Mouse (Mus musculus): ENCODE data around the gene Apba2.

GRCm38 (mm10) chr7:64634482-64634881 is 133.0 kb downstream of the Apba2 start:
- TF ChIP-seq CTCF (IDR thresholded peaks at IDR 0.05; ENCODE audit: low read depth) (no peak), EP300 (IDR thresholded peaks at IDR 0.05; ENCODE audit: low read depth) (no peak)

Data from heart, postnatal 0 days (tissue).